Mouse (Mus musculus) kidney, embryonic 15.5 days (tissue): ENCODE measurements around the gene Tas2r135. TPM values are rescaled to one million over a fixed set of nuclear protein-coding genes. Genes with fewer than 3 reads are reported as not detected.

ENCODE experiments used
- ATAC-seq: fragments of 200-750 bp; cut with Nextera tagmentation; replicated peaks from 2 replicates; pipeline ENCODE4 v1.8.0; 2017; ENCODE audit warnings: moderate TSS enrichment; ENCODE audit not compliant: low FRiP score
- H3K27ac ChIP-seq: fragments of 300-500 bp; sonication (generic); 2 replicates; pipeline ENCODE4 v1.5.1; 2015; ENCODE audit warnings: mild to moderate bottlenecking, inconsistent platforms
- H3K27me3 ChIP-seq: fragments of 300-500 bp; sonication (generic); 2 replicates; pipeline ENCODE4 v1.6.1; 2015; ENCODE audit warnings: inconsistent platforms
- H3K36me3 ChIP-seq: fragments of 300-500 bp; sonication (generic); 2 replicates; pipeline ENCODE4 v1.6.1; 2015; ENCODE audit warnings: inconsistent platforms
- H3K4me1 ChIP-seq: fragments of 300-500 bp; sonication (generic); 2 replicates; pipeline ENCODE4 v1.6.1; 2015; ENCODE audit warnings: inconsistent platforms
- H3K4me2 ChIP-seq: fragments of 300-500 bp; sonication (generic); 2 replicates; pipeline ENCODE4 v1.6.1; 2015; ENCODE audit warnings: moderate library complexity, mild to moderate bottlenecking, inconsistent platforms
- H3K4me3 ChIP-seq: fragments of 300-500 bp; sonication (generic); replicated peaks from 2 replicates; pipeline ENCODE4 v1.5.1; 2015; ENCODE audit warnings: mild to moderate bottlenecking, inconsistent platforms
- H3K9ac ChIP-seq: fragments of 300-500 bp; sonication (generic); 2 replicates; pipeline ENCODE4 v1.6.1; 2015; ENCODE audit warnings: mild to moderate bottlenecking, inconsistent platforms
- H3K9me3 ChIP-seq: fragments of 300-500 bp; sonication (generic); replicated peaks from 2 replicates; pipeline ENCODE4 v1.6.1; 2016; ENCODE audit warnings: inconsistent platforms
- WGBS: fragments of 180-500 bp; shearing (Covaris S2); methylation state at CpG from one replicate; pipeline ENCODE4 v1.1.7; 2015; ENCODE audit warnings: mixed read lengths; 5-methylcytosine and 5-hydroxymethylcytosine counted together
- polyA plus RNA-seq: library from polyadenylated mRNA; unstranded; fragments of >200 nt; fragmentation: Nextera tagmentation; extraction: Ambion mirVana; gene quantifications from 2 replicates; pipeline ENCODE4 v1.2.1, GENCODE M21; 2015

The Tas2r135 gene
- polyA plus RNA-seq, 1 experiment from 2014 or later: not detected

DNA sequence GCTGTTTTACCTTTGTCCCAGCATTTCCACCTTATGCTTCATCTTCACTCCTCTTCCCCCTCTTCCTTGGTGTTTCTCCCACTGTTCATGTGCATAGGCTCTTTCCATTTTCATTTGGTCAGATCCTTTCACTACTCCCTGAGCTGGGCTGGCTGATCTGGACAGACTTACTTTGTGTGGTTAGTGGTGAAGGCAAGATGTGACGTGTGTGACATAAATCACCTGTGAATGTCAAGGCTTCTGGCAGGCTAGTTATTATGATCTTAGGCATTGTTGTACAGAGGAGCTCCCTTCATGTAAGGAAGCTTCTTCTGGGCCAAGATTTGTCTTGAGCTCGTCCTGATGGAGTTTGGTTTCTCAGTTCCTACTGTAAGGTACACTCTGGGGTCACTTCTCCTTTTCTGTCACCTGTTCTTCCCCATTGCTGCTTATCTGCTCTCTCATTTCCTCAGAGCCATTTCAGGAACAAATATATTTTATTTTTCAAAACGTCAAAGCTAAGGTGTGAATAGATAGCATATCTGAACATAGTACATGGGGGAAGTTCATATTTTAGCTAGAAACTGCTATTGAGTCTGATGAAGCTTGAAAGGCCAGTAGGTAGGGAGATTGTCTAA, 8.1 kb upstream of the Tas2r135 start:
- no peak overlapping the region for H3K27ac ChIP-seq
- H3K36me3 ChIP-seq: no peaks in the 10 kb centered on the region
- no peaks in the 10 kb centered on the region for H3K27me3 ChIP-seq
- no peak overlapping the region for H3K4me3 ChIP-seq
- no peak for ATAC-seq
- peaks cover 2% of the 10 kb centered on the region; the same call in 1 of the 2 replicates for H3K4me1 ChIP-seq
- no peak overlapping the region for H3K4me2 ChIP-seq
- no peak overlapping the region for H3K9ac ChIP-seq
- H3K9me3 ChIP-seq: no peaks in the 10 kb centered on the region
- WGBS: 66% methylated on average over 3 of the region's 3 CpGs

- H3K4me3 ChIP-seq: no peak overlapping the region
- H3K36me3 ChIP-seq: no peaks in the 10 kb centered on the region
- H3K27ac ChIP-seq: no peak overlapping the region
- H3K9ac ChIP-seq: no peak overlapping the region
- no peaks in the 10 kb centered on the region for H3K27me3 ChIP-seq
- H3K9me3 ChIP-seq: no peaks in the 10 kb centered on the region
- 85% methylated on average over 3 of the region's 3 CpGs for WGBS
- peaks cover 2% of the 10 kb centered on the region; the same call in 1 of the 2 replicates for H3K4me1 ChIP-seq
- H3K4me2 ChIP-seq: no peak overlapping the region
- no peak for ATAC-seq
Measured at GRCm38 (mm10) chr6:42398285-42398684, 6.9 kb upstream of the Tas2r135 start.

GRCm38 (mm10) chr6:42398998-42399397, 6.2 kb upstream of the Tas2r135 start:
- no peak for ATAC-seq

DNA sequence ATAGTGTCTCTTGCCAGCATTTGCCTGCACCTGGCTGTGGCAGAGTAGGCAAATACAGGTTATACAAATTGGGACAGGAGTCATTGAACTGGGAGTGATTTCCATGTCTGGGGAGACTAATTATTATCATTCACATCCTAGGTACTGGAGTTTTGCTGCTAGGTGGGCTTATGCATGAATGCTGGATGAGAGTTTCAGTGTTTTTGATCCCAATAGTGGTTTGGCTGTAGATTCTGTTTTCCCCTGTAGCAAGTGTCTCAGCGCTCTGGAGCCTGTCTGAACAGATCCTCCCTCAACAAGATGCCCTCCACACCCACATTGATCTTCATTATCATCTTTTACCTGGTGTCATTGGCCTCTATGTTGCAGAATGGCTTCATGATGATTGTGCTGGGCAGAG, 5.3 kb upstream of the Tas2r135 start, which contains the start of gene Tas2r143:
Tas2r143 (plus strand) TSS at position 301 of the 400 bp plus-strand sequence.
- H3K9ac ChIP-seq: no peak within 1 kb of the TSS
- 96% methylated on average over 1 of the region's 1 CpGs for WGBS
- no peak within 1 kb of the TSS for H3K27ac ChIP-seq
- H3K36me3 ChIP-seq: no peaks in the 10 kb centered on the region
- H3K4me3 ChIP-seq: no peak within 1 kb of the TSS
- H3K27me3 ChIP-seq: no peaks in the 10 kb centered on the region
- ATAC-seq: no peak
- H3K9me3 ChIP-seq: no peaks in the 10 kb centered on the region
- H3K4me1 ChIP-seq: peaks cover 2% of the 10 kb centered on the region; the same call in 1 of the 2 replicates
- H3K4me2 ChIP-seq: no peak within 1 kb of the TSS

More at GRCm38 (mm10) chr6:42398998-42399397, 6.2 kb upstream of the Tas2r135 start:
- H3K9ac ChIP-seq: no peak overlapping the region
- no peaks in the 10 kb centered on the region for H3K36me3 ChIP-seq
- H3K9me3 ChIP-seq: no peaks in the 10 kb centered on the region
- no peak overlapping the region for H3K27ac ChIP-seq
- no peak overlapping the region for H3K4me3 ChIP-seq
- 95% methylated on average over 1 of the region's 1 CpGs for WGBS
- H3K27me3 ChIP-seq: no peaks in the 10 kb centered on the region
- H3K4me1 ChIP-seq: peaks cover 2% of the 10 kb centered on the region; the same call in 1 of the 2 replicates
- H3K4me2 ChIP-seq: no peak overlapping the region

DNA sequence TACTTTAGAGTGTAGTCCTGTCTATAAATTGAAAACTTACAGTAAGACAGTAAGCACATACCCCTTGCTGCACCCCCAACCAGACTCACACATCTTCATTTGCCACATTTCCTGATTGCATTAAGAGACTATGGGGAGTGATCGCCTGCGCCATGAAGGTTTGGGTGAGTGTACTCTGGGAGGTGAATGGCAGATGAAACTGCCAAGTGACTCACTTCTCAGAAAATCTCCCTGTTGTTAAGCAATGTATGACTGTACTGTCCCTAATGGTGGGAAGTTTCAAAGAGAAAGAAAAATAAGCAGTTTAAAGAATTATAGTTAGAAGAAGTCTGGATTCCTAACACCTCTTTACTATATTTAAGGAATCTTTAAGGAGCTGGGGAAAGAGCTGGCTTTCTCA, 14.2 kb downstream of the Tas2r135 start:
- H3K4me3 ChIP-seq: no peak overlapping the region
- 91% methylated on average over 2 of the region's 2 CpGs for WGBS
- no peaks in the 10 kb centered on the region for H3K9me3 ChIP-seq
- no peak overlapping the region for H3K27ac ChIP-seq
- ATAC-seq: no peak
- H3K9ac ChIP-seq: no peak overlapping the region
- no peaks in the 10 kb centered on the region for H3K4me1 ChIP-seq
- no peak overlapping the region for H3K4me2 ChIP-seq
- H3K36me3 ChIP-seq: no peaks in the 10 kb centered on the region
- no peaks in the 10 kb centered on the region for H3K27me3 ChIP-seq

- H3K4me2 ChIP-seq: no peak overlapping the region
- no peaks in the 10 kb centered on the region for H3K9me3 ChIP-seq
- 69% methylated on average over 2 of the region's 2 CpGs for WGBS
- no peaks in the 10 kb centered on the region for H3K36me3 ChIP-seq
- no peaks in the 10 kb centered on the region for H3K27me3 ChIP-seq
- no peak overlapping the region for H3K4me3 ChIP-seq
- H3K4me1 ChIP-seq: no peaks in the 10 kb centered on the region
- no peak overlapping the region for H3K27ac ChIP-seq
- ATAC-seq: no peak
- no peak overlapping the region for H3K9ac ChIP-seq
Measured at GRCm38 (mm10) chr6:42421439-42421838, 16.2 kb downstream of the Tas2r135 start.

GRCm38 (mm10) chr6:42424472-42424871, 19.2 kb downstream of the Tas2r135 start:
- no peak overlapping the region for H3K27ac ChIP-seq
- no peaks in the 10 kb centered on the region for H3K27me3 ChIP-seq
- H3K9ac ChIP-seq: no peak overlapping the region
- ATAC-seq: no peak
- 87% methylated on average over 3 of the region's 3 CpGs for WGBS
- H3K4me3 ChIP-seq: no peak overlapping the region
- no peaks in the 10 kb centered on the region for H3K4me1 ChIP-seq
- H3K9me3 ChIP-seq: no peaks in the 10 kb centered on the region
- no peak overlapping the region for H3K4me2 ChIP-seq
- no peaks in the 10 kb centered on the region for H3K36me3 ChIP-seq

DNA sequence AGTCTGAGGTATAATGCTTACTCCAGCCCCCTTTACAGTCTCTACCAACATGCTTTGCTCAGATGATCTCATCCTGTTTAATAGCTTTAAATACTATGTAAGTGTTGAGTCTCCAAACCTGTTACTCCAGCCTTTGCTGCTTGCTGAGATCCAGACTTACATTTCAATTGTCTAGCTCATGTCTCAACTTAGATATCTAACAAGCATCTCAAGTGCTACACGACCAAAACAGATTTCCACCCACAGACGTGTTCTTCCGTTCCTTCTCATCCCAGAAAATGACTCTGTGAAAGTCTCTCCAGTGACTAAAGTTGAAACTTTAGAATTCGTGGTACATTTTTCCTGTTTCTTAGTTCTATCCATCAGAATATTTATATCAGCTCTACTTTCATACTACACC, 21.1 kb downstream of the Tas2r135 start:
- Histone ChIP-seq H3K4me1 (no peaks in the 10 kb centered on the region), H3K27me3 (no peaks in the 10 kb centered on the region), H3K4me3 (no peak overlapping the region), H3K36me3 (no peaks in the 10 kb centered on the region), H3K9ac (no peak overlapping the region), H3K27ac (no peak overlapping the region), H3K9me3 (no peaks in the 10 kb centered on the region), H3K4me2 (no peak overlapping the region)
- 85% methylated on average over 4 of the region's 4 CpGs for WGBS
- no peak for ATAC-seq

DNA sequence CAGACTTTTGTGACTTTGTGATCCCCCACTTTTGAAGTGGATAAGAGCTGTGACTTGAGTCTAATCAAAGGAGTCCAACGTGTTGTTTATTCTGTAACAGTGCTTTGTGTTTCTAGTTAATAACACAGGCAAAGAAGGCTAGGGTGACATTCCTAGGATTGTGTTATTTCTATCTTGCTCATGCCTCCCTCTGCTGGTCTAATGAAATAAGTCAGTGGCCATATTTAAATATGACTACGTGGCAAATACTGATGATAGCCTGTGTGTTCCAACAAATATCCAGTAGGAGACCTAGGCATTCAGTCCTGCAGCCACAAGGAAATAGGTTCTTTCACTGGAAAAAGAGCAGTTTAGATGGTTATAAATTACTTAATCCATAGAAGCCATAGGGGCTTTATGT, 28.3 kb downstream of the Tas2r135 start:
- Histone ChIP-seq H3K4me2 (no peak overlapping the region), H3K27ac (no peak overlapping the region), H3K27me3 (no peaks in the 10 kb centered on the region), H3K9ac (no peak overlapping the region), H3K9me3 (no peaks in the 10 kb centered on the region), H3K4me3 (no peak overlapping the region), H3K4me1 (no peaks in the 10 kb centered on the region), H3K36me3 (no peaks in the 10 kb centered on the region)
- 65% methylated on average over 2 of the region's 2 CpGs for WGBS
- ATAC-seq: no peak

DNA sequence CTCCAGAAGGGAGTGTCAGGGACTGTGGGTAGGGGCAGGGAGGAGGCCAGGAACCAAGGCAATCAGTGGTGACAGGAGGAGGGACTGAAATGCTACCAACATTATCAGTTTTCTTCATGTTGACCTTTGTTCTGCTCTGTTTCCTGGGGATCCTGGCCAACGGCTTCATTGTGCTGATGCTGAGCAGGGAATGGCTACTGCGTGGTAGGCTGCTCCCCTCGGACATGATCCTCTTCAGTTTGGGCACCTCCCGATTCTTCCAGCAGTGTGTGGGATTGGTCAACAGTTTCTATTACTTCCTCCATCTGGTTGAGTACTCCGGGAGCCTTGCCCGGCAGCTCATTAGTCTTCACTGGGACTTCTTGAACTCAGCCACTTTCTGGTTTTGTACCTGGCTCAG, 29.2 kb downstream of the Tas2r135 start, which contains the start of gene Tas2r126:
Tas2r126 (plus strand) TSS at position 90 of the 400 bp plus-strand sequence.
- WGBS: 57% methylated on average over 6 of the region's 6 CpGs
- H3K4me1 ChIP-seq: no peaks in the 10 kb centered on the region
- peak; percentile 67; the same call in 1 of the 2 replicates for ATAC-seq

DNA sequence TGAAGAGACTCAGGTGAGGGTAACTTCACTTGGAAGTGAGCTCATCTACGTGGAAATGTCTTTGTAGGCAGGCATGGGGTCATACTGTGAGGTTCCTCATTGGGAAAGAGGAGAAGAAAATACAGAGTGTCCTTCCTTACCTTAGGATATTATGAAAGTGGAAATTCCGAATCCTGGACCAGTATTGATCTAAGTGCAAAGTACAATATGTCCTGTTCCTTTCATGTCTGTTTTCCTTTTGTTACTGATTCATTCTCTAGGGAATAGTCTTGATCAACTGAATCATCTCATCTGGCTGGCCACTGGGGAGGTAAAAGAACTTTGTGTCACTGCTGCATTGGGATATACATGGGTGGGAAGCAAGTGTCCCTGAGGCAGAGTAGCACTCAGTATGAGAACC, 30.3 kb downstream of the Tas2r135 start:
- WGBS: 71% methylated on average over 2 of the region's 2 CpGs
- no peaks in the 10 kb centered on the region for H3K36me3 ChIP-seq
- no peaks in the 10 kb centered on the region for H3K9me3 ChIP-seq
- H3K9ac ChIP-seq: no peak overlapping the region
- no peak for ATAC-seq
- H3K4me2 ChIP-seq: no peak overlapping the region
- H3K4me1 ChIP-seq: no peaks in the 10 kb centered on the region
- H3K27ac ChIP-seq: no peak overlapping the region
- no peak overlapping the region for H3K4me3 ChIP-seq
- no peaks in the 10 kb centered on the region for H3K27me3 ChIP-seq

More for the DNA sequence above, 29.2 kb downstream of the Tas2r135 start, which contains the start of gene Tas2r126:
- Histone ChIP-seq H3K27me3 (no peaks in the 10 kb centered on the region), H3K36me3 (no peaks in the 10 kb centered on the region), H3K9me3 (no peaks in the 10 kb centered on the region), H3K9ac (no peak within 1 kb of the TSS), H3K4me3 (no peak within 1 kb of the TSS), H3K27ac (no peak within 1 kb of the TSS), H3K4me2 (no peak within 1 kb of the TSS)

GRCm38 (mm10) chr6:42441395-42441794, 36.2 kb downstream of the Tas2r135 start:
- H3K9me3 ChIP-seq: no peaks in the 10 kb centered on the region
- ATAC-seq: no peak
- H3K9ac ChIP-seq: no peak overlapping the region
- H3K27me3 ChIP-seq: no peaks in the 10 kb centered on the region
- no peaks in the 10 kb centered on the region for H3K4me1 ChIP-seq
- no peaks in the 10 kb centered on the region for H3K36me3 ChIP-seq
- H3K4me2 ChIP-seq: no peak overlapping the region
- no peak overlapping the region for H3K4me3 ChIP-seq
- no peak overlapping the region for H3K27ac ChIP-seq
- 70% methylated on average over 2 of the region's 2 CpGs for WGBS

- Histone ChIP-seq H3K4me3 (no peak overlapping the region), H3K27me3 (no peaks in the 10 kb centered on the region), H3K9me3 (no peaks in the 10 kb centered on the region), H3K4me2 (no peak overlapping the region), H3K9ac (no peak overlapping the region), H3K27ac (no peak overlapping the region), H3K4me1 (no peaks in the 10 kb centered on the region), H3K36me3 (no peaks in the 10 kb centered on the region)
- 74% methylated on average over 2 of the region's 2 CpGs for WGBS
- ATAC-seq: no peak
Measured at GRCm38 (mm10) chr6:42444491-42444890, 39.3 kb downstream of the Tas2r135 start.
